Mouse (Mus musculus): ENCODE measurements around the gene Gm20683. TPM values are rescaled to one million over a fixed set of nuclear protein-coding genes. Genes with fewer than 3 reads are reported as not detected.
A peak's percentile ranks its signal among the peaks of the same experiment; 100 is the strongest.

Gene Gm20683
- polyA plus RNA-seq, 1 experiment = 0.67 TPM

GRCm38 (mm10) chr17:25833961-25834594 lies 7.5 kb downstream of the Gm20683 start:
- TF ChIP-seq E2F4 (IDR thresholded peaks at IDR 0.05; ENCODE audit: insufficient read depth) (no peak), REST (IDR thresholded peaks at IDR 0.05; ENCODE audit: insufficient read depth, insufficient read length) (no peak), POLR2AphosphoS2 (IDR thresholded peaks at IDR 0.05; ENCODE audit: insufficient read length, low read depth) (no peak), POLR2A (IDR thresholded peaks at IDR 0.05; ENCODE audit: insufficient read length, low read depth) (no peak), TCF3 (IDR thresholded peaks at IDR 0.05; ENCODE audit: insufficient read length, low read depth) (no peak), MYOD1 (IDR thresholded peaks at IDR 0.05; ENCODE audit: control insufficient read depth in 1 of 3, insufficient read length in 2 of 3, low read depth in 2 of 3) (no peak), MAX (IDR thresholded peaks at IDR 0.05; ENCODE audit: low read depth) (no peak), SRF (IDR thresholded peaks at IDR 0.05; ENCODE audit: control insufficient read depth, insufficient read length, low read depth) (no peak), TCF12 (IDR thresholded peaks at IDR 0.05; ENCODE audit: insufficient read depth, poor library complexity, severe bottlenecking) (no peak), CEBPB (IDR thresholded peaks at IDR 0.05; ENCODE audit: insufficient read depth, poor library complexity, severe bottlenecking) (no peak), MYOG (IDR thresholded peaks at IDR 0.05; ENCODE audit: control insufficient read depth in 1 of 3, insufficient read depth in 1 of 3, insufficient read length in 2 of 3, low read depth in 2 of 3) (no peak), USF1 (IDR thresholded peaks at IDR 0.05; ENCODE audit: low read depth) (no peak)
- Histone ChIP-seq H3K36me3 (ENCODE audit: control insufficient read depth, insufficient read depth) (peaks cover 9% of the 10 kb centered on the region), H3K4me2 (ENCODE audit: low read depth) (peak overlapping the region; percentile 94), H3K27me3 (ENCODE audit: control insufficient read depth, insufficient read depth, insufficient read length) (no peaks in the 10 kb centered on the region), H3K79me2 (ENCODE audit: control insufficient read depth, insufficient read depth) (peaks cover 36% of the 10 kb centered on the region), H3K4me3 (peak overlapping the region; percentile 52), H3ac (ENCODE audit: control insufficient read depth, insufficient read length) (peak overlapping the region; percentile 46)

- peaks cover 6% of the 10 kb centered on the region for H3K36me3 ChIP-seq (ENCODE audit: control insufficient read depth, insufficient read depth)
These were observed 8.3 kb downstream of the Gm20683 start, which contains the start of gene Stub1 for GRCm38 (mm10) chr17:25833291-25833663. Gene Stub1, minus strand, starts transcription at chr17:25833404.

GRCm38 (mm10) chr17:25832436-25833290 lies 8.9 kb downstream of the Gm20683 start:
- peak overlapping the region; percentile 46 for H3ac ChIP-seq (ENCODE audit: control insufficient read depth, insufficient read length)
- TF ChIP-seq TCF3 (IDR thresholded peaks at IDR 0.05; ENCODE audit: insufficient read length, low read depth) (no peak), REST (IDR thresholded peaks at IDR 0.05; ENCODE audit: insufficient read depth, insufficient read length) (no peak), USF1 (IDR thresholded peaks at IDR 0.05; ENCODE audit: low read depth) (peak; percentile 94), POLR2AphosphoS2 (IDR thresholded peaks at IDR 0.05; ENCODE audit: insufficient read length, low read depth) (peak; percentile 66), E2F4 (IDR thresholded peaks at IDR 0.05; ENCODE audit: insufficient read depth) (peak; percentile 60), SRF (IDR thresholded peaks at IDR 0.05; ENCODE audit: control insufficient read depth, insufficient read length, low read depth) (no peak), MYOG (IDR thresholded peaks at IDR 0.05; ENCODE audit: control insufficient read depth in 1 of 3, insufficient read depth in 1 of 3, insufficient read length in 2 of 3, low read depth in 2 of 3) (no peak), MAX (IDR thresholded peaks at IDR 0.05; ENCODE audit: low read depth) (no peak), POLR2A (IDR thresholded peaks at IDR 0.05; ENCODE audit: insufficient read length, low read depth) (peak; percentile 65), CEBPB (IDR thresholded peaks at IDR 0.05; ENCODE audit: insufficient read depth, poor library complexity, severe bottlenecking) (no peak), MYOD1 (IDR thresholded peaks at IDR 0.05; ENCODE audit: control insufficient read depth in 1 of 3, insufficient read length in 2 of 3, low read depth in 2 of 3) (peak in 1 of 3 experiments; percentile 9), TCF12 (IDR thresholded peaks at IDR 0.05; ENCODE audit: insufficient read depth, poor library complexity, severe bottlenecking) (no peak)
- H3K4me2 ChIP-seq (ENCODE audit: low read depth) = peak overlapping the region; percentile 94
- peak overlapping the region; percentile 52 for H3K4me3 ChIP-seq
- peaks cover 37% of the 10 kb centered on the region for H3K79me2 ChIP-seq (ENCODE audit: control insufficient read depth, insufficient read depth)
- H3K27me3 ChIP-seq (ENCODE audit: control insufficient read depth, insufficient read depth, insufficient read length) = no peaks in the 10 kb centered on the region
- peaks cover under 1% of the 10 kb centered on the region for H3K36me3 ChIP-seq (ENCODE audit: control insufficient read depth, insufficient read depth)

More at GRCm38 (mm10) chr17:25833291-25833663, 8.3 kb downstream of the Gm20683 start, which contains the start of gene Stub1:
- H3K4me3 ChIP-seq = peak within 1 kb of the TSS; percentile 52
- H3K27me3 ChIP-seq (ENCODE audit: control insufficient read depth, insufficient read depth, insufficient read length) = no peaks in the 10 kb centered on the region
- TF ChIP-seq TCF12 (IDR thresholded peaks at IDR 0.05; ENCODE audit: insufficient read depth, poor library complexity, severe bottlenecking) (no peak), MAX (IDR thresholded peaks at IDR 0.05; ENCODE audit: low read depth) (no peak), POLR2A (IDR thresholded peaks at IDR 0.05; ENCODE audit: insufficient read length, low read depth) (peak; percentile 38), USF1 (IDR thresholded peaks at IDR 0.05; ENCODE audit: low read depth) (peak; percentile 86), SRF (IDR thresholded peaks at IDR 0.05; ENCODE audit: control insufficient read depth, insufficient read length, low read depth) (peak; percentile 63), POLR2AphosphoS2 (IDR thresholded peaks at IDR 0.05; ENCODE audit: insufficient read length, low read depth) (peak; percentile 70), E2F4 (IDR thresholded peaks at IDR 0.05; ENCODE audit: insufficient read depth) (no peak), MYOD1 (IDR thresholded peaks at IDR 0.05; ENCODE audit: control insufficient read depth in 1 of 3, insufficient read length in 2 of 3, low read depth in 2 of 3) (peak in 2 of 3 experiments; percentile 67 to 72), CEBPB (IDR thresholded peaks at IDR 0.05; ENCODE audit: insufficient read depth, poor library complexity, severe bottlenecking) (no peak), MYOG (IDR thresholded peaks at IDR 0.05; ENCODE audit: control insufficient read depth in 1 of 3, insufficient read depth in 1 of 3, insufficient read length in 2 of 3, low read depth in 2 of 3) (peak; percentile 29 to 84 (median 59)), REST (IDR thresholded peaks at IDR 0.05; ENCODE audit: insufficient read depth, insufficient read length) (no peak), TCF3 (IDR thresholded peaks at IDR 0.05; ENCODE audit: insufficient read length, low read depth) (no peak)
- peak within 1 kb of the TSS; percentile 46 for H3ac ChIP-seq (ENCODE audit: control insufficient read depth, insufficient read length)
- peaks cover 37% of the 10 kb centered on the region for H3K79me2 ChIP-seq (ENCODE audit: control insufficient read depth, insufficient read depth)
- H3K4me2 ChIP-seq (ENCODE audit: low read depth) = peak within 1 kb of the TSS; percentile 94
